Mouse (Mus musculus): Measurements from ENCODE around the gene Fam76b. TPM values are rescaled to one million over a fixed set of nuclear protein-coding genes. Genes with fewer than 3 reads are reported as not detected.

Fam76b gene
- polyA plus RNA-seq, 1 experiment = 21.8 TPM

DNA sequence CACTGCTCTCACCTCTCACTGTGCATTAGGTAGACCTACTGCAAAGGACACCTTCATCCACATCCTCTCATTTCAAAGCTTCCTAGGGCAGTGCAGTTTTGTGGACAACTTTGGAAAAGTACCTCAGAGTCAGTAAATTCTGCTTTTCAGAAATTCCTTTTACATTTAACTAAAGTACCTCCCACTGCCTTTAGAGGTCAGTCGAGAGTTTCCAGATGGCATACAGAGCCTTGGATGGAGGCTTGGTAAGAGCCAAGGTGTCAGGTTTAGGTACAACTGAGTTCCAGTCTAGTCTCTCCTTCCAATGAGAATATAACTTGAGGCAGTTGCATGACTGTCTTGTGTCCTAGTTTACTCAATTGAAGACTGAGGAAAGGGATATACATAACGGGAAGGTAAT lies 46.8 kb downstream of the Fam76b start:
- WGBS = 40% methylated on average over 2 of the region's 2 CpGs
- Histone ChIP-seq H3K4me1 (ENCODE audit: control insufficient read depth, insufficient read depth, low read length) (no peaks in the 10 kb centered on the region), H3K27me3 (ENCODE audit: control insufficient read depth, insufficient read depth, low read length) (no peaks in the 10 kb centered on the region), H3K27ac (ENCODE audit: insufficient read depth, low read length) (no peak overlapping the region), H3K4me3 (replicated peaks; ENCODE audit: insufficient read depth, low read depth, low read length) (no peak overlapping the region)
- no peak for DNase-seq
- TF ChIP-seq POLR2A (IDR thresholded peaks at IDR 0.05; ENCODE audit: borderline replicate concordance, insufficient read depth, low read length) (no peak), CTCF (IDR thresholded peaks at IDR 0.05; ENCODE audit: borderline replicate concordance, insufficient read depth, low read depth, low read length) (0 out of 2 replicates have a peak, but pooled peaks have one; percentile 3)

- no peak for DNase-seq
- Histone ChIP-seq H3K27ac (ENCODE audit: insufficient read depth, low read length) (no peak overlapping the region), H3K4me1 (ENCODE audit: control insufficient read depth, insufficient read depth, low read length) (no peaks in the 10 kb centered on the region), H3K27me3 (ENCODE audit: control insufficient read depth, insufficient read depth, low read length) (no peaks in the 10 kb centered on the region), H3K4me3 (replicated peaks; ENCODE audit: insufficient read depth, low read depth, low read length) (no peak overlapping the region)
- WGBS = 19% methylated on average over 2 of the region's 2 CpGs
- TF ChIP-seq CTCF (IDR thresholded peaks at IDR 0.05; ENCODE audit: borderline replicate concordance, insufficient read depth, low read depth, low read length) = no peak
- no peak for TF ChIP-seq POLR2A (IDR thresholded peaks at IDR 0.05; ENCODE audit: borderline replicate concordance, insufficient read depth, low read length)
Measured at GRCm38 (mm10) chr9:13875340-13875739, 47.8 kb downstream of the Fam76b start.

- Histone ChIP-seq H3K27me3 (ENCODE audit: control insufficient read depth, insufficient read depth, low read length) (no peaks in the 10 kb centered on the region), H3K27ac (ENCODE audit: insufficient read depth, low read length) (no peak overlapping the region), H3K4me1 (ENCODE audit: control insufficient read depth, insufficient read depth, low read length) (no peaks in the 10 kb centered on the region), H3K4me3 (replicated peaks; ENCODE audit: insufficient read depth, low read depth, low read length) (no peak overlapping the region)
- no peak for DNase-seq
- WGBS = 52% methylated on average over 1 of the region's 1 CpGs
- no peak for TF ChIP-seq CTCF (IDR thresholded peaks at IDR 0.05; ENCODE audit: borderline replicate concordance, insufficient read depth, low read depth, low read length)
- TF ChIP-seq POLR2A (IDR thresholded peaks at IDR 0.05; ENCODE audit: borderline replicate concordance, insufficient read depth, low read length) = no peak
Measured at GRCm38 (mm10) chr9:13880761-13881160, 53.2 kb downstream of the Fam76b start.

DNA sequence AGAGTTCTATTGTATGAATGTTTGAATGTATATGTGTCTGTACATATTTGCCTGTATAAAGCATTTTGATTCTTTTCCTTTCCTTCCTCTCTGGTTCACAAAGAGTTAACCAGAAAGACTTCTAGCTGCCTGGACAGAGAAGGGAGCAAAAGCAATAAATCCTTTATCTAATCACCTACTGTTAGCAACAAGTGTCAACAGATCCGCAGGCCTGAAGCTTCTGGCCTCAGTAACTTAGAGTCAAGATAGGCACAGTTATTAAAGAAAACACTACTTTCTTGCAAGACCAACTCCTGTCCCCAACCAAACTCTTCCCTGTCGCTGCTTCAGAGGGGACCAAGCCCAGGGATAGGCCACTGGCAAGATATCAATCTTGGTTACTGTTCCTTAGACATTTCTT lies 55.0 kb downstream of the Fam76b start:
- no peaks in the 10 kb centered on the region for H3K4me1 ChIP-seq (ENCODE audit: control insufficient read depth, insufficient read depth, low read length)
- 46% methylated on average over 2 of the region's 2 CpGs for WGBS
- TF ChIP-seq CTCF (IDR thresholded peaks at IDR 0.05; ENCODE audit: borderline replicate concordance, insufficient read depth, low read depth, low read length) = no peak
- no peak for TF ChIP-seq POLR2A (IDR thresholded peaks at IDR 0.05; ENCODE audit: borderline replicate concordance, insufficient read depth, low read length)

GRCm38 (mm10) chr9:13888981-13889380 lies 61.5 kb downstream of the Fam76b start:
- WGBS = 75% methylated on average over 5 of the region's 5 CpGs
- no peak for DNase-seq
- Histone ChIP-seq H3K27me3 (ENCODE audit: control insufficient read depth, insufficient read depth, low read length) (no peaks in the 10 kb centered on the region), H3K4me1 (ENCODE audit: control insufficient read depth, insufficient read depth, low read length) (no peaks in the 10 kb centered on the region), H3K27ac (ENCODE audit: insufficient read depth, low read length) (no peak overlapping the region), H3K4me3 (replicated peaks; ENCODE audit: insufficient read depth, low read depth, low read length) (no peak overlapping the region)
- TF ChIP-seq POLR2A (IDR thresholded peaks at IDR 0.05; ENCODE audit: borderline replicate concordance, insufficient read depth, low read length) (no peak), CTCF (IDR thresholded peaks at IDR 0.05; ENCODE audit: borderline replicate concordance, insufficient read depth, low read depth, low read length) (no peak)

More for the DNA sequence above, 55.0 kb downstream of the Fam76b start:
- Histone ChIP-seq H3K4me3 (replicated peaks; ENCODE audit: insufficient read depth, low read depth, low read length) (no peak overlapping the region), H3K27ac (ENCODE audit: insufficient read depth, low read length) (no peak overlapping the region), H3K27me3 (ENCODE audit: control insufficient read depth, insufficient read depth, low read length) (no peaks in the 10 kb centered on the region)
- DNase-seq = no peak

DNA sequence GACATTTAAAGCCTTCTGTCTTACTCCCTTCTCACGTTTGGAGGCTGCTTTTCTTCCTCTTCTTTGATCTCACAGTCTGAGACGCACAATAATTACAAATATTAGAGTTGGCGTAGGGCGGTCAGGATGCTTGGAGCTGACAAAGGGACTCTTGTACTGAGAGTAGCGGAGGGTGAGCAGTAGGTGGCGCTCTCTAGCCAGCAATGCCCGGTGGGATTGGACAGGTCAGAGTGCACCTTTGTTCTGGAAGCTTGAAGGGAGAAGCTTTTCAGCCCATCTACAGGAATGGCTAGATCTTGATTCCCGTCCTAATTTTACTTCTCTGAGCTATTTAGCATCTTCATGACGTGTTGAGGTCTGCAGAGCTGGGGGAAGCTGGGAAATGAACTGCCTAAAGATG lies 62.1 kb downstream of the Fam76b start:
- no peak overlapping the region for H3K4me3 ChIP-seq (replicated peaks; ENCODE audit: insufficient read depth, low read depth, low read length)
- DNase-seq = peak; percentile 61 to 76
- 6% methylated on average over 9 of the region's 9 CpGs for WGBS
- H3K4me1 ChIP-seq (ENCODE audit: control insufficient read depth, insufficient read depth, low read length) = no peaks in the 10 kb centered on the region
- H3K27me3 ChIP-seq (ENCODE audit: control insufficient read depth, insufficient read depth, low read length) = no peaks in the 10 kb centered on the region
- TF ChIP-seq CTCF (IDR thresholded peaks at IDR 0.05; ENCODE audit: borderline replicate concordance, insufficient read depth, low read depth, low read length) (peak; percentile 95), POLR2A (IDR thresholded peaks at IDR 0.05; ENCODE audit: borderline replicate concordance, insufficient read depth, low read length) (no peak)
- H3K27ac ChIP-seq (ENCODE audit: insufficient read depth, low read length) = no peak overlapping the region

DNA sequence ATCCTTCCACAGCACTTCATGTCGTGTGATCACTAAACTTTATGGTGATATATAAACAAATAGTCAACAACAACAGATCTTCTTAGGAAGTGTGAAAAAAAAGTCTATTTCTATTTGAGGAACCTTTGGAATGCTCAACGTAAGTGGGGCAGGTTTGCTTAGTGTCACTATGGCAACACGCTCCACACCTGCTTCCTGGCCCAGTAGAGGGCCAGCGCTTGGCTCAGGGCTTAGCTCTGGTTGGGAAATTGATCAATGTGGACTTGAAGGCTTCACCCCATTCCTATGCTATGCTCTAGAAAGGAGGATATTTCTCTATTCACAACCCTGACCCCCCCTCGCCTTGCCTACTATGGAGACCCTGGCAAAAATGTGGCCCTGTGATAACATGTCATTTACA lies 62.7 kb downstream of the Fam76b start:
- Histone ChIP-seq H3K4me3 (replicated peaks; ENCODE audit: insufficient read depth, low read depth, low read length) (no peak overlapping the region), H3K27me3 (ENCODE audit: control insufficient read depth, insufficient read depth, low read length) (no peaks in the 10 kb centered on the region), H3K4me1 (ENCODE audit: control insufficient read depth, insufficient read depth, low read length) (no peaks in the 10 kb centered on the region), H3K27ac (ENCODE audit: insufficient read depth, low read length) (no peak overlapping the region)
- WGBS = 61% methylated on average over 5 of the region's 5 CpGs
- no peak for DNase-seq
- TF ChIP-seq CTCF (IDR thresholded peaks at IDR 0.05; ENCODE audit: borderline replicate concordance, insufficient read depth, low read depth, low read length) (no peak), POLR2A (IDR thresholded peaks at IDR 0.05; ENCODE audit: borderline replicate concordance, insufficient read depth, low read length) (no peak)

- Histone ChIP-seq H3K4me3 (replicated peaks; ENCODE audit: insufficient read depth, low read depth, low read length) (no peak overlapping the region), H3K27me3 (ENCODE audit: control insufficient read depth, insufficient read depth, low read length) (no peaks in the 10 kb centered on the region), H3K4me1 (ENCODE audit: control insufficient read depth, insufficient read depth, low read length) (no peaks in the 10 kb centered on the region), H3K27ac (ENCODE audit: insufficient read depth, low read length) (no peak overlapping the region)
- TF ChIP-seq POLR2A (IDR thresholded peaks at IDR 0.05; ENCODE audit: borderline replicate concordance, insufficient read depth, low read length) = no peak
- TF ChIP-seq CTCF (IDR thresholded peaks at IDR 0.05; ENCODE audit: borderline replicate concordance, insufficient read depth, low read depth, low read length) = no peak
- DNase-seq = no peak
- 97% methylated on average over 6 of the region's 6 CpGs for WGBS
Measured at GRCm38 (mm10) chr9:13891888-13892287, 64.4 kb downstream of the Fam76b start.
